Mouse (Mus musculus) heart, adult 2 months (tissue): ENCODE measurements around the gene Clic6. TPM values are rescaled to one million over a fixed set of nuclear protein-coding genes. Genes with fewer than 3 reads are reported as not detected.

Source experiments
- DNase-seq, 2 experiments: peaks; one replicate each; pipeline ENCODE4 v3.0.0; 2021
- H3K27ac ChIP-seq: fragments of 200-600 bp; 2 replicates; pipeline ENCODE4 v1.8.1; 2022
- H3K27me3 ChIP-seq: fragments of 200-500 bp; 2 replicates; pipeline ENCODE4 v1.6.1; 2012; ENCODE audit warnings: mild to moderate bottlenecking, low read length, inconsistent platforms, mixed read lengths; ENCODE audit not compliant: control insufficient read depth, insufficient read depth
- H3K36me3 ChIP-seq: fragments of 200-500 bp; 2 replicates; pipeline ENCODE4 v1.6.1; 2012; ENCODE audit warnings: low read length, inconsistent platforms; ENCODE audit not compliant: control insufficient read depth, insufficient read depth
- H3K4me1 ChIP-seq: fragments of 200-500 bp; 2 replicates; pipeline ENCODE4 v1.6.1; 2011; ENCODE audit warnings: low read length; ENCODE audit not compliant: control insufficient read depth, insufficient read depth
- H3K4me3 ChIP-seq: fragments of 200-600 bp; 2 replicates; pipeline ENCODE4 v1.8.1; 2022
- H3K79me2 ChIP-seq: fragments of 200-500 bp; replicated peaks from 2 replicates; pipeline ENCODE4 v1.6.1; 2012; ENCODE audit warnings: mild to moderate bottlenecking, inconsistent platforms, low read length, moderate library complexity, mixed read lengths; ENCODE audit not compliant: control insufficient read depth, insufficient read depth
- H3K9ac ChIP-seq: fragments of 200-500 bp; 2 replicates; pipeline ENCODE4 v1.6.1; 2012; ENCODE audit warnings: low read depth, mild to moderate bottlenecking, control low read depth, inconsistent platforms, low read length, mixed read lengths
- CTCF ChIP-seq: fragments of 200-600 bp; IDR thresholded peaks from 2 replicates; pipeline ENCODE4 v1.8.1; 2022; ENCODE audit warnings: antibody characterized with exemption, mild to moderate bottlenecking, moderate library complexity
- EP300 ChIP-seq: fragments of 200-500 bp; IDR thresholded peaks from 2 replicates; pipeline ENCODE4 v1.6.1; 2011; ENCODE audit warnings: low read depth, low read length, control low read depth; ENCODE audit not compliant: insufficient read depth
- POLR2A ChIP-seq: fragments of 200-500 bp; IDR thresholded peaks from 2 replicates; pipeline ENCODE4 v1.6.1; 2011; ENCODE audit warnings: mild to moderate bottlenecking, low read depth, low read length, control low read depth; ENCODE audit not compliant: insufficient read depth
- WGBS: fragments of 180-500 bp; shearing (Covaris S2); methylation state at CpG from one replicate; pipeline ENCODE4 v1.1.7; 2018; 5-methylcytosine and 5-hydroxymethylcytosine counted together
- intact Hi-C: fragments of 180-260 bp; cut with DNase I; formaldehyde crosslinking; loops from one replicate; pipeline ENCODE4 v1.15.1; 2025
- polyA plus RNA-seq: library from polyadenylated mRNA; depleted of rRNA; stranded (reverse); fragments of >200 nt; gene quantifications from 2 replicates; pipeline ENCODE4 v1.2.3, GENCODE M21; 2012; rRNA removed
- total RNA-seq, 2 experiments: library from RNA; stranded (reverse); gene quantifications; 2 replicates each; pipeline ENCODE4 v1.2.3; 2021

Clic6 gene
- total and polyA plus RNA-seq, 3 experiments = 0.07 to 0.92 (median 0.18) TPM

DNA sequence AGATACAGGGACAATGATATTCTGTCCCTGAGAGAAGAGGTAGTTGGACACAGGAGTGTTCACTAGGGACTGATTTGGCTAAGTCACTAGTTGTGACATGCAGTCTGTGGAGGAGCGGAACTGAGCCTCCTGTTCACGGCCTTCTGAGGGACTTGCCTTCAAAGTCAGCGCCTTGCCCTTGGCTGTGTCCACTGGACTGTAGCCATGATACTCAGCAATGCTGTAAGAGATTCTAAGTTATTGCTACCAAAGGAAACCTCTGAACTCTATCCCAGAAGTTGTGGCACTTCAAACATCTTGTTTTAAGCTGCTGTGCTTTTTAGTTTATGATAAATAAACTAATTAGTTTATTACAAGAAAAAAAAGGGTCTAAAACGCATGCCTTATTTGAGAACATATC, 102.3 kb downstream of the Clic6 start:
- no peak overlapping the region for H3K4me3 ChIP-seq
- no peak for DNase-seq
- H3K9ac ChIP-seq = no peak overlapping the region
- H3K36me3 ChIP-seq = no peaks in the 10 kb centered on the region
- H3K27ac ChIP-seq = no peak overlapping the region
- 79% methylated on average over 4 of the region's 4 CpGs for WGBS
- no peaks in the 10 kb centered on the region for H3K79me2 ChIP-seq
- no peaks in the 10 kb centered on the region for H3K4me1 ChIP-seq
- TF ChIP-seq POLR2A (no peak), EP300 (no peak), CTCF (no peak)
- H3K27me3 ChIP-seq = no peaks in the 10 kb centered on the region
- intact Hi-C loops = no loop called here

Other genes with a start within 250 kb of the Clic6 start
- not detected for gene Kcne2, start 193.3 kb upstream of the Clic6 start, total RNA-seq
- not detected in 2 replicates for gene Kcne2, start 193.3 kb upstream of the Clic6 start, polyA plus RNA-seq
- gene Smim11, start 184.4 kb upstream of the Clic6 start, total RNA-seq = 10 to 100 TPM; 76.1 to 89.9 TPM
- gene Smim11, start 184.4 kb upstream of the Clic6 start, polyA plus RNA-seq = 46.9 and 55.4 TPM in 2 replicates
- gene Fam243, start 164.3 kb upstream of the Clic6 start, total RNA-seq = 1 to 10 TPM in 1 of 2 experiments, under 1 TPM in 1; 0.78 to 1.2 TPM
- gene Fam243, start 164.3 kb upstream of the Clic6 start, polyA plus RNA-seq = 0.14 and 0.20 TPM in 2 replicates
- 10 to 100 TPM in 1 of 2 experiments, 1 to 10 TPM in 1; 6.9 to 11.6 TPM for gene Kcne1, start 126.3 kb upstream of the Clic6 start, total RNA-seq
- gene Kcne1, start 126.3 kb upstream of the Clic6 start, polyA plus RNA-seq = 34.8 and 36.5 TPM in 2 replicates
- 100 to 1,000 TPM in 1 of 2 experiments, 10 to 100 TPM in 1; 63.0 to 112 TPM for gene Rcan1, start 14.9 kb upstream of the Clic6 start, total RNA-seq
- 40.7 and 61.8 TPM in 2 replicates for gene Rcan1, start 14.9 kb upstream of the Clic6 start, polyA plus RNA-seq